Mouse (Mus musculus): Measurements from ENCODE around the gene Snap25. TPM values are rescaled to one million over a fixed set of nuclear protein-coding genes. Genes with fewer than 3 reads are reported as not detected.

Snap25 gene
- polyA plus RNA-seq, 1 experiment from 2014 or later: 6.7 TPM

Other genes with a start within 250 kb of the Snap25 start
- gene Ankef1, start 211.5 kb upstream of the Snap25 start, polyA plus RNA-seq (2015; fragmentation: Nextera tagmentation; extraction: Ambion mirVana): 0.25 and 0.55 TPM in 2 replicates
- gene AL731706.2, start 172.2 kb downstream of the Snap25 start, polyA plus RNA-seq (2015; fragmentation: Nextera tagmentation; extraction: Ambion mirVana): 37.8 and 55.1 TPM in 2 replicates
- 7.5 and 8.3 TPM in 2 replicates for gene Slx4ip, start 177.8 kb downstream of the Snap25 start, polyA plus RNA-seq (2015; fragmentation: Nextera tagmentation; extraction: Ambion mirVana)
- gene AL731706.1, start 177.9 kb downstream of the Snap25 start, polyA plus RNA-seq (2015; fragmentation: Nextera tagmentation; extraction: Ambion mirVana): 30.7 and 38.3 TPM in 2 replicates
- gene Mkks, start 177.9 kb downstream of the Snap25 start, polyA plus RNA-seq (2015; fragmentation: Nextera tagmentation; extraction: Ambion mirVana): 14.0 and 14.1 TPM in 2 replicates